Mouse (Mus musculus): Measurements from ENCODE around the gene Epdr1. TPM values are rescaled to one million over a fixed set of nuclear protein-coding genes. Genes with fewer than 3 reads are reported as not detected.

Gene Epdr1
- 27.4 and 30.1 TPM in 2 replicates for polyA plus RNA-seq (2015; fragmentation: Nextera tagmentation; extraction: Ambion mirVana)

DNA sequence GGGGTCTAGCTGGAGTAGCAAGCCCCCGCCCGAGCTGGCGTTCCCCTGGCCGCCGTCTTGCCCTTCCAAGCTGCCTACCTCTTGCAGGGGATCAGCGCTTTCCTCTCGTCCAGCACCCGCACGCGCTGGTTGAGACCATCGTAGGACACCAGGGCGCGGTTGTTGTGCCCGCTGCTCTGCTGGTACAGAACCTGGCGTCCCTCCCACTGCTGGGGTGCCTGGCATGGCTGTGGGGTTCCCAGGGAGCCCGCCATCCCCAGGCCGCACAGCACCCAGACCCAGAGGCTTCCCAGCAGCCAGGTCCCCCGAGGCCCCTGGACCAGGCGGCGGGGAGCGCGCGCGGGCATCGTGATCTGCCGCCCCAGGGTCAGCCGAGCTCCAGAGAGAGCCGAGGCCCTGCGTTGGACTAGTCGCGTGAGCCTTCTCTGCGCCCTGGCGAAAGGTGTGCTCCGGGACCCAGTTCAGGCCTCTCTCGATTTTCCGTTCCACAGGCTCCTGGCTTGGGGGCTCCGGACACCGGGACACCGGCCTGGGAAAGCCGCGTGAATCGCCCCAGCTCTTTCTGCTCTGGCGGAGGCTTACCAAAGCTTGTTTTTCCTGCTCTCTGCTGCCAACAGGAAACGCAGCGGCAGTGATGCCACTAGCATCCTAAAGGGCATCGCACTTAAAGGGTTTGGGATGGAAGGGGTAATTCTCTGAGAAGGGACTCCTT, at the start of gene Epdr1:
Epdr1 (minus strand) TSS at position 712 of the 712 bp plus-strand sequence.
- Histone ChIP-seq H3K4me3 (peak within 1 kb of the TSS; percentile 89), H3K36me3 (no peaks in the 10 kb centered on the region), H3K27ac (replicated peaks) (peak within 1 kb of the TSS; percentile 92), H3K4me2 (peak within 1 kb of the TSS; percentile 81), H3K27me3 (no peaks in the 10 kb centered on the region; the same call in 1 of the 2 replicates), H3K9ac (peak within 1 kb of the TSS; percentile 93), H3K4me1 (replicated peaks) (peaks cover 30% of the 10 kb centered on the region), H3K9me3 (no peaks in the 10 kb centered on the region)
- WGBS, result under 1% methylated on average over 46 of the region's 46 CpGs
- ATAC-seq (ENCODE audit: low FRiP score, low read depth), result peak; percentile 85

DNA sequence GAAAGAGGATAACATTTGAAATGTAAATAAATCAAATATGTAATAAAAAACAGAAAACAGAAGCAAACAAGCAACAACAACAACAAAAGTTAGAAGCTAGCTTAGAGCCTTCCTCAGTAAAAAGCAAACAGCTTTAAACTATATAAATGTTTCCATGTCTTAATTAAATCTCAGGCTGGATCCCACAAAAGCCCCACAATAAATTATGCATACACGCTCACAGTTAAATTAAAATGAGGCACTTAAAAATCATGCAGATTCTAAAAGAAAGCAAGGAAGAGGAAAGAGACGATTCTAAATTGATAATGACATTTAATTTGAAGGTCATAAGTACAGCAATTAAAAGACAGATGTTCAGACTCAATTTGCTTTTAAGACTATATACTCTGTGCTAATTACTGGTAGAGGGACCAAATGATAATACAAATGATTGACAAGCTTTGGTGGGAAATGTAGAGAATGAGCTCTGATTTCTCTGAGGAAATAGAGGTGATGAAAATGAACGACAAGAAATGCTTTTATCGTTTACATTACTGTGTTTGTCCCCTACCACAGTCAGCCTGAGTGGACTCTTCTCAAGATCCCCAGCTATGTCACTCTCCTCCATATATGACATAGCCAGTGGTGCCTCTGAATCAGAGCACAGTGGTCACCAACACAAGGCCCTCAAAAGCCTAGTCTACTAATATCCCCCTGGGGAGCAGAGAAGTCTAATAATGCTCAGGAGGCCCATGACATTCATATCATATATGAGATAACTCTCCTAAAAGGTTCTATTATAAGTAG, 48.8 kb upstream of the Epdr1 start:
- Histone ChIP-seq H3K4me3 (no peak overlapping the region), H3K9me3 (no peaks in the 10 kb centered on the region), H3K9ac (no peak overlapping the region), H3K4me2 (no peak overlapping the region), H3K27me3 (no peaks in the 10 kb centered on the region), H3K36me3 (no peaks in the 10 kb centered on the region), H3K27ac (replicated peaks) (no peak overlapping the region), H3K4me1 (replicated peaks) (no peaks in the 10 kb centered on the region)
- 63% methylated on average over 4 of the region's 4 CpGs for WGBS
- ATAC-seq (ENCODE audit: low FRiP score, low read depth), result no peak

DNA sequence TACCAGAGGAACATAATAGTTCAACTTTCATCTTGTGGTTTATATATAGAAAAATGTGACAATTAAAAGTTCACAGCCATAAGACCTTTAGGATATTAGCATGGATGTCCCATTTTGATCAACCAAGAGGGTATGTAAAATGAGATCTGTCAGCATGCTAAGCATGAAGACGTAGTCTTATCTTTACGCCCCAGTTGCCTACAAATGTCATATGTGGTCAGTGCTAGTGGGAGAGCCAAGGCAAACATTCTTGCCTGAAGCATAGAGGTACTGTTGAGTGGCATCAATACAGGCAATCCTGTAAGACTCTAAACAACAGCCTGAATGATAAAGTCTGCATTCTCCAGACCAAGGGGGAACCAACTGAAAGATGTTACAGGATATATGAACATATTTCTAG, 32.7 kb upstream of the Epdr1 start:
- ATAC-seq (ENCODE audit: low FRiP score, low read depth), result no peak
- 88% methylated on average over 2 of the region's 2 CpGs for WGBS

DNA sequence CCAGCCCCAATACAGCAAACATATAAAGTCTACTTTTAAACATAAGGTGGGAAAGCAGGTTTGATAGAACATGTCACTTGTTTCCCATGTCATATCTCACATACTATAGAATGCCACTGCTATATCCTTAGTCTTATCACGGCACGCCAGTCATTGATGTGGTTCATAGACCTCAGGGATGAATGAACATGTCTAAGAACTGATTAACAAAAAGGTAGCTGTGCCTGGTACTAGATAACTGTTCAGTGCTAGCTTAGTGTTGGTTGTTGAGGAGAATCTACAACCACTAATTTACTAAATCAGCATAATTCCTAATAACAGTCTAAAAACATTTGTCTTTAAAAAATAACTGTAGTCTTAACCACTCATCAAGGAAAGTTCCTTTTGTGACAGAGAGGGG, 30.1 kb upstream of the Epdr1 start:
- Histone ChIP-seq H3K36me3 (no peaks in the 10 kb centered on the region), H3K4me1 (replicated peaks) (no peaks in the 10 kb centered on the region), H3K4me3 (no peak overlapping the region), H3K27me3 (no peaks in the 10 kb centered on the region), H3K27ac (replicated peaks) (no peak overlapping the region), H3K9ac (no peak overlapping the region), H3K9me3 (no peaks in the 10 kb centered on the region), H3K4me2 (no peak overlapping the region)
- WGBS, result 96% methylated on average over 2 of the region's 2 CpGs
- ATAC-seq (ENCODE audit: low FRiP score, low read depth), result no peak

More for the DNA sequence above, 32.7 kb upstream of the Epdr1 start:
- H3K9ac ChIP-seq, result no peak overlapping the region
- no peaks in the 10 kb centered on the region for H3K4me1 ChIP-seq (replicated peaks)
- H3K4me2 ChIP-seq, result no peak overlapping the region
- no peaks in the 10 kb centered on the region for H3K36me3 ChIP-seq
- H3K27ac ChIP-seq (replicated peaks), result no peak overlapping the region
- no peaks in the 10 kb centered on the region for H3K27me3 ChIP-seq
- H3K4me3 ChIP-seq, result no peak overlapping the region
- no peaks in the 10 kb centered on the region for H3K9me3 ChIP-seq

DNA sequence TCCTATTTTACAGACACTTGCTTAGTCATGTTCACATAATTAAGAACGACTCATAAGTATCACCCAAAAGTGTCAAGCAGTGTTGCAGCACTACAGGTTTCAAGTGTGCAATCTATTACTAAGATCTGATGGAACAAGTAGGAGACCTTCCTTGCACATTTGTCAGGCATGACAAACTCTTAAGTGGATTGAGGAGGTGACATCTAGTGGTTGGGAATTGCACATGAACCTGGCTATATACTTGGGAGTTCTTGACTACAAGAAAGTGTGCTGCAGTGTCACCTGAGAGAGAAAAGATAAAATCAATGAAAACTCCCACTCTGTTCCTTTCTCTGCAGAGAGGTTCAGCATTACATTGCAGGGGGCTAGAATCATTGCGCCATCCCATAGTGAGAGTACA, 24.5 kb upstream of the Epdr1 start:
- no peak overlapping the region for H3K9ac ChIP-seq
- WGBS, result 80% methylated on average over 2 of the region's 2 CpGs
- ATAC-seq (ENCODE audit: low FRiP score, low read depth), result no peak

DNA sequence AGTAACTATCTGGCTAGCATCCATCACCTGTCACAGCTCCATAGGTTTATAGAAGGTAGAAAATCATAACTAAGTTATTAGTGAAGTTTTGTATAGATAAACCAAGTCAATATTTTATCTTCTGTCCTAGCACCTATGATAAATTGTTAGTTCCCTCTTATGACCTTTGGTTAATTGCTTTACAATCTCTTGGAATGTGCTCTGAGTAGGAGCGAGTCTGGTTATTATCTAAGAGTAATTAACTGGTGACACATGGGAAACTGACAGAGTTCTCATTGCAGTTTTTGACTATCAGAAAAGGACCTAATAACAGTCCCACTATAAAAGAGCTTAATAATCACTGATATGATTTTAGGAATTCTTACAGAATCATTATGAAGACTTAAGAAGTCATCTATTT, 23.8 kb upstream of the Epdr1 start:
- H3K27ac ChIP-seq (replicated peaks), result no peak overlapping the region
- no peaks in the 10 kb centered on the region for H3K27me3 ChIP-seq
- 74% methylated on average over 1 of the region's 1 CpGs for WGBS
- no peaks in the 10 kb centered on the region for H3K4me1 ChIP-seq (replicated peaks)
- H3K9ac ChIP-seq, result no peak overlapping the region
- no peak overlapping the region for H3K4me3 ChIP-seq
- no peaks in the 10 kb centered on the region for H3K36me3 ChIP-seq
- no peaks in the 10 kb centered on the region for H3K9me3 ChIP-seq
- ATAC-seq (ENCODE audit: low FRiP score, low read depth), result no peak
- no peak overlapping the region for H3K4me2 ChIP-seq

More for the DNA sequence above, 24.5 kb upstream of the Epdr1 start:
- Histone ChIP-seq H3K27me3 (no peaks in the 10 kb centered on the region), H3K36me3 (no peaks in the 10 kb centered on the region), H3K9me3 (no peaks in the 10 kb centered on the region), H3K4me1 (replicated peaks) (no peaks in the 10 kb centered on the region), H3K4me2 (no peak overlapping the region), H3K27ac (replicated peaks) (no peak overlapping the region), H3K4me3 (no peak overlapping the region)

DNA sequence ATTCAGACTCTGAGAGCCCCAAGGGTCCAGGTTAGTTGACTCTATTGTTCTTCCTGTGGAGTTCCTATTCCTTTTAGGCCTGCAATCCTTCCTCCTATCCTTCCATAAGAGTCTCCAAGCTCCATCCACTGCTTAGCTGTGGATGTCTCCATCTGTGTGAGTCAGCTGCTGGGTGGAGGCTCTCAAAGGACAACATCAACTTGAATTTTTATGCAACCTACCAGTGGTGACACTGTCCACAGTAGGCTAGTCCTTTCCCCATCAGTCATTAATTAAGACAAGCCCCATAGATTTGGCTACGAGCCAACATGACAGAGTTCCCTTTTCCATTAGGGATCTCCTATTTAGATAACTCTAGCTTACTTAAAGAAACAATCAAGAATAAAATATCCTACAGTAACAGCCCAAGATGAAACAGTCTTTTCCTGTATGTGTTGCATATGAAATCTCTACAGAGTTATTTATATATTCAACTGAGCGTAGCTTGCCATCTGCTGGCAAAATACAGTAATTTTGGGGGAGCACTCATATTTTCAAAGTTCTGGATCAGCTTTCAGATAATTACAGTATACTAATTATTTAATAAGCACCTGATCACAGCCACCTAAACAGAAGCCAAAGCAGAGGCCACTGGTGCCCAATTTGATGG, 20.6 kb upstream of the Epdr1 start:
- ATAC-seq (ENCODE audit: low FRiP score, low read depth), result peak; percentile 66; the same call in 1 of the 2 replicates
- no peak overlapping the region for H3K4me2 ChIP-seq
- H3K4me1 ChIP-seq (replicated peaks), result no peaks in the 10 kb centered on the region
- H3K27me3 ChIP-seq, result no peaks in the 10 kb centered on the region
- no peak overlapping the region for H3K27ac ChIP-seq (replicated peaks)
- no peaks in the 10 kb centered on the region for H3K36me3 ChIP-seq
- no peak overlapping the region for H3K4me3 ChIP-seq
- H3K9me3 ChIP-seq, result no peaks in the 10 kb centered on the region
- 82% methylated on average over 2 of the region's 2 CpGs for WGBS
- H3K9ac ChIP-seq, result no peak overlapping the region

DNA sequence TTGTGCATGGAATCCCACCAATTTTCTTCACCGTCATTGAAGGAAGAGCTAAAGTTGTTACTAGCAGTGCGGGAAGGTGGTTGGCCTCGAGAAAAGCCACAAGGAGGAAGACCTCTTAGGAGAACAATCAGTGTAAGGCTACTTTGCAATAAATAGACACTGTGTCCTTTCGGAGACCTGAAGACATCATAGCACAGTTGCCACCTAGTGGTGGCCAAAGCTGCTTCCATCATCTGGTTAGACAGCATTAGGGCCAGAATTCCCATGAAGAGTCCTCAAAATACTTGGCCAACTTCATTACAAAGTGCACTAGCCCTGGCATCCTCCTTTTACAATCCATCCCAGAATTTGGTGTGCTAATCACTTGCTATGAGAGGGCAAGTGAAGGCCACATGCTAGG, 16.4 kb upstream of the Epdr1 start:
- Histone ChIP-seq H3K27me3 (no peaks in the 10 kb centered on the region), H3K4me3 (no peak overlapping the region), H3K9ac (no peak overlapping the region), H3K9me3 (no peaks in the 10 kb centered on the region), H3K4me2 (no peak overlapping the region), H3K27ac (replicated peaks) (no peak overlapping the region), H3K36me3 (no peaks in the 10 kb centered on the region), H3K4me1 (replicated peaks) (no peaks in the 10 kb centered on the region)
- ATAC-seq (ENCODE audit: low FRiP score, low read depth), result no peak
- 80% methylated on average over 4 of the region's 4 CpGs for WGBS

DNA sequence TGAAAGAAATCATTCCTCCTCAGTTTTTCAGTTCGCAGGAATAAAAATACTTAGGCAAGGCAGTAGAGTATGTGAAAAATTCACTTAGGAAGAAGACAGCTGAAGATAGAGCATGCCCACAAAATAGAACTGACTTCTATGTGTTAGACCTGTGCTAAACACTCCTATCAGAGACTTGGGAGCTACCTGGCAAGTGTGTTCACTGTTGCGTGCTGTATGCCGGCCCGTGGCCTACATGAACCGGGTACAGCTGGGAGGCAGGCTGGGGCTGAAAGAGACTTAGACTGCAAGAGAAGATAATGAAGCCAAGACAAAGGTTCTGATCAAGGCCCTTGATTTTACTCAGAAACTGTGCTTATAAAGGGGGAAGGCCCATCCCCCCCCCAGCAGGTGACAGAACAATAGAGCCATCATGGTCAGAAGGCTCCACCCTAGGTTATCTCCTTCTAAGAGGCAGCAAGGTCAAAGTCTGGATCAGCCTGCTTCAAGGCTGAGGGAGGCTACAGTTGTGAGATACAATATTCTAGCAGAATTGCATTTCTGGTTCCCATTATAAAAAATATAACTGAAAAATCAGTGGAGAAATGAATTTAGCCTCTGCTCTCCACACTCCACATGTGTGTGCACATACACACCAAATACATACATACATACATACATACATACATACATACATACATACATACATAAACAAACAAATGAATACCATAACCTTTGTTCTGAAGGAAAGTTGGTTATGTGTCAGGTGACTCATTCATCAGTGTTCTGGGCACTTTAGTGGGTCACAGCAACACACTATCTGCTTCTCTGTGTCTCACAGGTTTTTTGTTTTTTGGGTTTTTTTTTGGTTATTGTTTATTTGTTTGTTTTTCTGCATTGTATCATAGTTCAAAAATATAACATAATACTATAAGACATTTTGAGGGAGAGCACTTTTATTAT, 11.3 kb upstream of the Epdr1 start:
- Histone ChIP-seq H3K9me3 (no peaks in the 10 kb centered on the region), H3K27me3 (no peaks in the 10 kb centered on the region)
- ATAC-seq (ENCODE audit: low FRiP score, low read depth), result no peak

DNA sequence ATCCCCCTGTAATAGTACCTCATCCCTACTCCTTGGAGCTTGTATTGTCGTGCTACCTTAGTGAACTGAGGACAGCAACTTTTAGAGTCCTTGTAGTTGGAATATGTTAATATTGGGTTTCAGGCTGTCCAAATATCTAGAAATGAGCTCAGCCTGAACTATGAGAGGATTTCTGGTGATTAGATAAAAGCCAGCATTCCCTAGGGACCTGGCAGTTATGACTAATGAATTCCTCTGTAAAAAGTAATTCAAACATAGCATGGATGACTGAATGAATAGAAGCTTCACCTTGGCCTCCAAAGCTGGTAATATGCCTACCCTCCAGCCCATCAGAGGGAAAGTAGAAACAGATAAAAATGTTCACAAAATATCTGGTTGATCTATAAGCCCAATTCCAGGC, 6.7 kb upstream of the Epdr1 start:
- Histone ChIP-seq H3K4me2 (no peak overlapping the region), H3K9me3 (no peaks in the 10 kb centered on the region)
- WGBS, result 83% methylated on average over 1 of the region's 1 CpGs

More for the DNA sequence above, 11.3 kb upstream of the Epdr1 start:
- Histone ChIP-seq H3K27ac (replicated peaks) (no peak overlapping the region), H3K4me1 (replicated peaks) (no peaks in the 10 kb centered on the region), H3K9ac (no peak overlapping the region), H3K4me2 (no peak overlapping the region), H3K4me3 (no peak overlapping the region), H3K36me3 (no peaks in the 10 kb centered on the region)
- 90% methylated on average over 5 of the region's 5 CpGs for WGBS

DNA sequence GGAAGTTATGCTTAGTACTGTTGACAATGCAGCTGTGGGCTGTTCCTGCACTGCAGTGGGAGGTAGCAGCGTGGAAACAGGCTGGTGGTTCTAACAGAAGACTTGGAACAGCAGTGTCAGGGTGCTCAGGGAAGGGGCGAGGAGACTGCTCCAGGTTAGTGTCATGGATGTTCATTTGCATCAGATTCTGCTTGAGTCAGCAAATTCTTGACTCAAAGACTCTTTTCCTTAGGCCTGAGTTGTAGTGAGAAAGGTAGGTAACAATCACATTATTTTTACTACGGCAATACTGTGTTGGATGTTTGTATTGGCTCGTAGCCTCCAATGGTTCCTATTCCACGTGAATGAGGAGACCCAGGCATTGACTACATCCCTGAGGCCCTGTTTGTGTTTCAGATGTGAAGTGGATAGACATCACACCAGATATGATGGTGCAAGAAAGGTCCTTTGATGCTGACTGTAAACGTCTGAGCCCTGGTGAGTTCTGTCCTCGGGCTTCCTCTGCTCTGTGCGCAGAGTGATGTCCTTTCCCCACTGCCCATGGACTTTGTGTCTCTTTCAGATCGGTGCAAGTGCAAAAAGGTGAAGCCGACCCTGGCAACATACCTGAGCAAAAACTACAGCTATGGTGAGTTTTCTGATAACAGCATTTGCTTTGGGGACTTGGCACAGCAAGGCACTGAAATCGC, 5.0 kb upstream of the Epdr1 start:
- Histone ChIP-seq H3K4me1 (replicated peaks) (peaks cover 19% of the 10 kb centered on the region), H3K27me3 (no peaks in the 10 kb centered on the region; the same call in 1 of the 2 replicates), H3K36me3 (no peaks in the 10 kb centered on the region), H3K27ac (replicated peaks) (no peak overlapping the region), H3K4me3 (no peak overlapping the region), H3K9me3 (no peaks in the 10 kb centered on the region), H3K4me2 (peak overlapping the region; percentile 7; the same call in 1 of the 2 replicates), H3K9ac (no peak overlapping the region)
- ATAC-seq (ENCODE audit: low FRiP score, low read depth), result no peak
- WGBS, result 86% methylated on average over 11 of the region's 11 CpGs

More for the DNA sequence above, 6.7 kb upstream of the Epdr1 start:
- Histone ChIP-seq H3K27ac (replicated peaks) (no peak overlapping the region), H3K9ac (no peak overlapping the region), H3K4me1 (replicated peaks) (peaks cover 19% of the 10 kb centered on the region), H3K27me3 (no peaks in the 10 kb centered on the region), H3K4me3 (no peak overlapping the region), H3K36me3 (no peaks in the 10 kb centered on the region)
- ATAC-seq (ENCODE audit: low FRiP score, low read depth), result no peak
